Mouse (Mus musculus) adrenal gland, adult 18-20 months (tissue): ENCODE results near the gene Zfp287. TPM values are rescaled to one million over a fixed set of nuclear protein-coding genes. Genes with fewer than 3 reads are reported as not detected.
"Not testable (repeated sequence)": the region's sequence is repeated elsewhere in the genome, so short reads cannot be mapped to it uniquely, and the experiment has no call there.

Source experiments
- DNase-seq, 2 experiments: peaks; one replicate each; pipeline ENCODE4 v3.0.0; 2021 to 2022; ENCODE audit warnings: low spot score in 2 of 2
- long read RNA-seq, 2 experiments: library from polyadenylated mRNA; stranded (forward); transcript quantifications; one replicate each; pipeline ENCODE4 v2.0.0; 2021
- total RNA-seq, 2 experiments: library from RNA; stranded (reverse); gene quantifications; 1 replicate in 1 of 2; 2 replicates in 1 of 2; pipeline ENCODE4 v1.2.3; 2021

Gene Zfp287
- total RNA-seq: 1 to 10 TPM; 2.9 to 3.9 TPM
- long read RNA-seq, experiment 1, partial matches to known transcripts: 1 of 3 reads
- long read RNA-seq, experiment 1, other reads (novel, unspliced or antisense): 2 of 3 reads
- long read RNA-seq, experiment 2, partial matches to known transcripts: 0 of 3 reads
- long read RNA-seq, experiment 2, other reads (novel, unspliced or antisense): 3 of 3 reads

DNA sequence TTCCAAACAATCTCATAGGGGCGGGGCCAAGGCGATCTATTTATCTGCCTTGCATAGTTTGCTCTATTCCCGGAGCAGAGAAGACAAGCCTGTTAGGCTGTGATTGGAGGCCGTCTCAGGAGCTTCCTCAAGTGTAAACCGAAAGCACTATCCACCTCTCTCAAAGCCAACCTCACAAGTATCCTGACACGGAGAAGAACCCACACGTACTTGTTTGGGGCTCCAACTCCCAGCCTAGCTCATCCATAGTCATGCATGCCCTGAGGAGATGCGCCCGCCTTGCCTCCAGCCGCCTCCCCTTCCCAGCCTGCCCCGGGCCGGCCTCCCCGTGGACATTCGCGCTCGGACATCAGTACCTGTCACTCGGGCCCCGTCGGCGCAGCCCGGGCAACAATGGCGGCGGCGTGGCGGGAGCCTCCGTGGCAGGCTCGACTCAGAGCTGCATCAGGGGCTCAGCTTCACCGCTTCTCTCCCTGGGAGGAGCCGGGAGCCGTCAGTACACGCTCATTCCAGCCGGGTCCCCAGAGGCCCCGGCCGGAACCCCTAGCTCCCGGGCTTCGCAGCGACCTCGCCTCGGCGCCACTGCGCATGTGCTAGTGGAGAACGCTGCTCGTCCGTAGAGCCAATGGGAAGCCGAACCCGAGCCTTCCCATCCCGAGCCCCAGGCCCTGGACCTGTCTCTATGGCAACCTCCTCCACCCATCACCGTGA is at the start of gene Zfp287:
TSS of gene Zfp287 (minus strand) at position 595 of the 711 bp plus-strand sequence.
- peak; percentile 82 for DNase-seq

DNA sequence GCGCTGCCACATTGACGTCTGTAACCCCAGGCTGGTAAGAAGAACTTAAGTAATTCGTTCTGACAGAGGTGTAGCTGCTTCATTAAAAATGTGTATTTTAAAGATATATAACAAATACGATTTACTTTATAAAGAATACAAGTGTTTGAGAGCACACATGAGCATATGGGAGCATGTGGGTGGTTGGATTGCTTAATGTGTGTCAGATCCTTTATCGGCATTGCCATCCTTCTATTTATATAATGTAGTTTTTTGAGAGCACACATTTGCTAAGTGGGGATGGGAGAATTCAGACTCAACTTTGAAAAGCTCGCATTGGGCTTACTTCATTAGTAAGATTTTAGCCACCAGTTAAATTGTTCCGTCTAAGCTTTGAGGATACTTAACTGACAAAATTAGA is 44.8 kb upstream of the Zfp287 start:
- DNase-seq: no peak

GRCm38 (mm10) chr11:62760755-62761457 is 29.2 kb upstream of the Zfp287 start:
- DNase-seq: no peak

- no peak for DNase-seq
Observed at GRCm38 (mm10) chr11:62758491-62758890, 26.8 kb upstream of the Zfp287 start.

DNA sequence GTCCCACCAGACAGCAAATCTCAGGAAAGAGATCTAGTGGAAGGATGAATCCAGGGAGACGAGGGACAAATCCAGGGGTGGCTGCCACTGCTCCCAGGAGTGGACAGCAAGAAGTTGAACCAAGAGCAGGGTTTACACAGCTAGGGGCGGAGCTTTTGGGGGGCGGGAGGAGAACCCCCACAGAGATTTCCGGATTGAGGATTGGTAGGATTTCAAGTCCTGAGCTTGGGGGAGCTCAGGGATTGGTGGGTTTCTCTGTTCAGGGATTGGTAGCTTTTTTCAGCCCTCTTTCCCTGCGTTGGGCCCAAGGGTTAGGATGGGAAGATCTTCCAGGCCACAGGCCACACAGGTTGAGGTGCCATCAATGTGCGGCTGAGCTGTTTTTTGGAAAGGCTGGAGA is 26.2 kb upstream of the Zfp287 start:
- no peak for DNase-seq

DNA sequence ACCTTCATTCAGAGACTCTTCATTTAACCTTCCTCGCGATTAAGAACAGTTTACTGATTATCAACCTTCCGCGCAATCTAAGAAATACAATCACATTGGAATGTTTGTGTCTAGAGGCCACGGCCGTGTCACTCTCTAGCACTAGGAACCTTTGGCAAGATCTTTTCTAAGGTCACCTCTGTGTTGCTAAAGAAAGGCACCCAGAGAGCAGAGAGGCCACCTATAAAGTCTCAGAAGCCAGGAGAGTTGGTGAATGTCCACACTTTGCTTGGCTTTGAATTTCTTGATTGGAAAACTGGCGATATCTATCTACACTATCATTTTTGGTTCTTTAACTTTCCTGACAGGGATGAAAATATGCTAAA is 25.4 kb upstream of the Zfp287 start:
- DNase-seq: no peak

DNA sequence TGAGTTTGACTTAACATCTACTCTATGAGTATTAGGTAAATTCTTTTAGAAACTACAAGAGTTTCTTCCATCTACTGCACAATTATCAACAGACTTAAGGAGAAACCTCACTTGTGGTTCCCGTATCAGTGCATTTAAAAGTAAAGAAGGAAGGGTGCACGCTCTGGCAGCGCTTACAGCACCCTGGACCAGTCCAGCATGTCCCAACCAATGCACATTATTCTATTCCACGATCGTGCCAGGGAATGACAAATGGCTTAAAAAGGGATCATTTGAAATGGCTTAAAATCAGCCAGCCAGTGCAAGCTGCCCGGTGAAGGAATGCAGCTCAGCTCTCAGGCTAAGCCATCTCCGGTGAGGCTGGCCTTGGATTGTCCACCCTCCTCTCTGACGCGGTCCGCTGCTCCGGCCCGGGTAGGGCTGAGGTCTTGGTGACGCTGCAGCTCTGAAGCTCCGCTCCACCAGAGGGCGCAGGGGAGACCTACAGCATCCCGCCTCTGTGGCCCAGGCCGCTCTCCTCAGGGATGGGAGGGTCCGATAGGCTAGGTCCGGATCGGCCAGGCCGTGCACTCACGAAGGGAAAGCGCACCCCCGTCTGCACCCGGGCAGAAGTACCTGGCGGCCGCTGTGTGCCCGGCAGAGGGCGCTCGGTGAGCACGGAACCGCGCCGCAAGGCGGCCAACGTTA is 24.9 kb upstream of the Zfp287 start:
- DNase-seq: peak; percentile 93 to 94

- no peak for DNase-seq
Observed at GRCm38 (mm10) chr11:62752780-62753179, 21.1 kb upstream of the Zfp287 start, which contains the start of gene Gm10428. Gm10428 (plus strand) TSS chr11:62753100.

- no peak for DNase-seq
Observed at GRCm38 (mm10) chr11:62752191-62752590, 20.5 kb upstream of the Zfp287 start.

- not testable (repeated sequence) for DNase-seq
Observed at GRCm38 (mm10) chr11:62749445-62749844, 17.7 kb upstream of the Zfp287 start.

- no peak for DNase-seq
Observed at GRCm38 (mm10) chr11:62748062-62748461, 16.4 kb upstream of the Zfp287 start.

DNA sequence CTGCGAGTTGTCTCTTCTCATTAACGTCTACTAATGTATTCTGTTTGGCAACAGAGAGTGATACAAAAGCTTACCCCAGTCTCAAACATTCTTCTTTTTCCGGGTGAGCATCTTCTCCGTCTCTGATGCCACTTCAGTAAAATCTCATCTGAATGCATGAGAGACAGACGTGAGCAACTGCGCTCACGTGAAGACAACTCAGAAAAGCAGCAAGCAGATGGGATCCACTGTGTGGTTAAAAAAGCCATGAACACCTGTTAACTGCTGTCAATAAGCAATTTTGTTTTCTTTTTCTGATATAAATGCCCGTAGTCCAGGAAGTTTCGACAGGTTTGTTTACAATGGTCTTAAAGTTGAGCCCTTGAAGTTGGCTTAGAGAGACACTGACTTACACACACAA is 15.5 kb upstream of the Zfp287 start:
- DNase-seq: no peak

- peak; percentile 57 to 61 for DNase-seq
Observed at GRCm38 (mm10) chr11:62746001-62746533, 14.4 kb upstream of the Zfp287 start.

DNA sequence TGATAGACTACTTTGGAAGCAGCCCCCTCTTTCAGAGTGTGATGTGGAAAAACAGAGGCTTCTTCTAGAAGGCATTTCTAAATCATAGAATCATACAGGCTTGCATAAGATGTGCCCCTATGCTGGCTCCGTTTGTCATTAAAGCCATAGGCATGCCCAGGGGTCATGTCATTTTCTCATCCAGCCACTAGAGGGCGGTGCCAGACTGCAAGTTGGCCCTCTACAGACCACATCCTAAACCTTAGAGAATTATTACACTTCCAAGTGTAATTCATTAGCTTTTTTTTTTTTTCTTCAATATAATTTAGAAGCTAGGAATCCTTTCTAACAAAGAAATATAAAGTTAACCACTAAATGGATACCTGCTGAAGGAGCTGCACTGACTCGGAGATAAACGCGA is 12.4 kb upstream of the Zfp287 start:
- DNase-seq: peak; percentile 69 to 73

DNA sequence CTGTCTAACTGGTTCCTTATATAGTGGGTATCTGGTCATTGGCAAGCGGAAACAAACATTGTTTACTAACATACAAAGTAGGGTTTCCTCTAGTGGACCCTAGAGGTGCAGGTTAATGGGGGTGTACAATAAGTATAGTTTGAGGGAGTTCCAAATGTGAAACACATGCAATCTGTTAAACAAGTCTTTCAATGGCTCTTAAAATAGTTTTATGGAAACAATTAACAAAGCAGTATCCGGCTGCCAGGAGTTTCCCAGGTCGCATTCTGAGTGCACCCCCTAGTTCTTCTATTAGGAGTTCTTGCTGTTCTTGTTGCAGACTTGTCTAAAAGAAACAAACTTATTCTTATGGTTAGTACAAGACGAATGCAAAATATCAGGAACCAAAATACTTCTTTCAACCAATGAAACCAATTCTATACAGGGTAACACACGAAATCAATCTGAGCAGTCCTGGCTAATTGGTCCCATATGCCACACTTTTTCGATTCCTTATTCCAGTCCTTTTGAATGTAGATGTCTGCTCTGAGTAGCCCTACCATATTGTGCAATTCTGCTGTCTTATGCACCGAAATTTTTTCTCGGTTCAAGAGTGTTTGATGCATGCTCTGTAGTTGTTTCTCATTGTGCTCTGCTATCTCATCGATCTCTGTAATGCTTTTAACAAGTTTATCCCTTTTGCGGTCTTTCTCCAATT is 10.7 kb upstream of the Zfp287 start:
- no peak for DNase-seq

- no peak for DNase-seq
Observed at GRCm38 (mm10) chr11:62741186-62741585, 9.5 kb upstream of the Zfp287 start.

- no peak for DNase-seq
Observed at GRCm38 (mm10) chr11:62732665-62733064, 960 bp upstream of the Zfp287 start.

- DNase-seq: no peak
Observed at GRCm38 (mm10) chr11:62732022-62732387, 300 bp upstream of the Zfp287 start.

GRCm38 (mm10) chr11:62728276-62728675 is 3.4 kb downstream of the Zfp287 start:
- no peak for DNase-seq

- DNase-seq: no peak
Observed at GRCm38 (mm10) chr11:62710657-62711056, 21.0 kb downstream of the Zfp287 start.

- no peak for DNase-seq
Observed at GRCm38 (mm10) chr11:62708252-62708651, 23.5 kb downstream of the Zfp287 start.
